Mouse (Mus musculus) E14TG2a.4 (cell line): ENCODE data around the gene Mgat4d.

ENCODE experiments used
- CTCF ChIP-seq: conservative IDR thresholded peaks from 2 replicates; pipeline ENCODE4 v1.5.1; 2014; ENCODE audit warnings: low read length
- NANOG ChIP-seq: IDR thresholded peaks from 2 replicates; pipeline ENCODE4 v1.6.1; 2014; ENCODE audit warnings: borderline replicate concordance, low read length, mixed read lengths

- TF ChIP-seq CTCF (no peak), NANOG (no peak)
These were observed at the start of gene Mgat4d for GRCm38 (mm10) chr8:83348263-83348662.
